Mouse (Mus musculus) thymus, postnatal 0 days (tissue): ENCODE data around the gene Slamf6. TPM values are rescaled to one million over a fixed set of nuclear protein-coding genes. Genes with fewer than 3 reads are reported as not detected.
"Not testable (repeated sequence)": the region's sequence is repeated elsewhere in the genome, so short reads cannot be mapped to it uniquely, and the experiment has no call there.

Experiments
- DNase-seq: peaks from one replicate; pipeline ENCODE4 v3.0.0-alpha.2; 2015; ENCODE audit warnings: low spot score
- polyA plus RNA-seq: library from polyadenylated mRNA; unstranded; fragments of >200 nt; fragmentation: Nextera tagmentation; extraction: Ambion mirVana; gene quantifications from 2 replicates; pipeline ENCODE4 v1.2.1, GENCODE M21; 2015

Slamf6 gene
- 228 and 249 TPM in 2 replicates for polyA plus RNA-seq

- peak; percentile 59 for DNase-seq
These were observed at the start of gene Slamf6 for GRCm38 (mm10) chr1:171917305-171918039. Gene Slamf6 (plus strand): TSS chr1:171917515.

GRCm38 (mm10) chr1:171886989-171887388, 30.3 kb upstream of the Slamf6 start:
- DNase-seq = no peak

- not testable (repeated sequence) for DNase-seq
These were observed 22.0 kb upstream of the Slamf6 start, which contains the start of gene Gm10521 for GRCm38 (mm10) chr1:171895364-171895763. Gene Gm10521 (plus strand): TSS chr1:171895664.

GRCm38 (mm10) chr1:171904011-171904410, 13.3 kb upstream of the Slamf6 start:
- DNase-seq = no peak

- no peak for DNase-seq
These were observed 1.5 kb upstream of the Slamf6 start for GRCm38 (mm10) chr1:171915638-171916458.

GRCm38 (mm10) chr1:171918136-171918920, 1.0 kb downstream of the Slamf6 start:
- peak; percentile 39 for DNase-seq

GRCm38 (mm10) chr1:171919193-171919592, 1.9 kb downstream of the Slamf6 start:
- DNase-seq = peak; percentile 91

GRCm38 (mm10) chr1:171919901-171920510, 2.7 kb downstream of the Slamf6 start:
- DNase-seq = no peak

GRCm38 (mm10) chr1:171920989-171921621, 3.8 kb downstream of the Slamf6 start:
- DNase-seq = peak; percentile 77

GRCm38 (mm10) chr1:171921641-171922040, 4.3 kb downstream of the Slamf6 start:
- DNase-seq = no peak

GRCm38 (mm10) chr1:171922844-171923243, 5.5 kb downstream of the Slamf6 start:
- DNase-seq = no peak

- DNase-seq = no peak
These were observed 7.6 kb downstream of the Slamf6 start for GRCm38 (mm10) chr1:171924900-171925299.

GRCm38 (mm10) chr1:171933851-171934250, 16.5 kb downstream of the Slamf6 start:
- DNase-seq = no peak

GRCm38 (mm10) chr1:171938952-171939948, 21.9 kb downstream of the Slamf6 start:
- peak; percentile 71 for DNase-seq

- no peak for DNase-seq
These were observed 23.3 kb downstream of the Slamf6 start for GRCm38 (mm10) chr1:171940626-171941025.

- no peak for DNase-seq
These were observed 29.2 kb downstream of the Slamf6 start for GRCm38 (mm10) chr1:171946447-171946995.

- no peak for DNase-seq
These were observed 31.0 kb downstream of the Slamf6 start for GRCm38 (mm10) chr1:171948161-171948945.

- no peak for DNase-seq
These were observed 31.7 kb downstream of the Slamf6 start for GRCm38 (mm10) chr1:171948946-171949508.
